Mouse (Mus musculus): ENCODE data around the gene Cabp5. TPM values are rescaled to one million over a fixed set of nuclear protein-coding genes. Genes with fewer than 3 reads are reported as not detected.
"Not testable (repeated sequence)": the region's sequence is repeated elsewhere in the genome, so short reads cannot be mapped to it uniquely, and the experiment has no call there.

The Cabp5 gene
- total RNA-seq (2014; rRNA removed) (not detected in 2 replicates), polyA plus RNA-seq (2015; fragmentation: Nextera tagmentation; extraction: Ambion mirVana) (not detected in 2 replicates)

GRCm38 (mm10) chr7:13397832-13398231 is at the start of gene Cabp5:
Gene Cabp5, plus strand, starts transcription at chr7:13398132.
- Histone ChIP-seq H3K4me1 (ENCODE audit: insufficient read depth, low read length) (no peaks in the 10 kb centered on the region), H3K27ac (no peak within 1 kb of the TSS), H3K36me3 (ENCODE audit: insufficient read depth, low read length) (no peaks in the 10 kb centered on the region), H3K27me3 (ENCODE audit: insufficient read depth, low read length) (no peaks in the 10 kb centered on the region), H3K9me3 (ENCODE audit: low read length) (0 out of 2 replicates have a peak, but pooled peaks cover 3% of the 10 kb centered on the region), H3K4me3 (ENCODE audit: low read length) (no peak within 1 kb of the TSS), H3K4me2 (ENCODE audit: low read depth, low read length) (no peak within 1 kb of the TSS), H3K9ac (replicated peaks; ENCODE audit: low read length) (no peak within 1 kb of the TSS)
- no peak for DNase-seq (ENCODE audit: low spot score)
- 88% methylated on average over 1 of the region's 1 CpGs for WGBS
- TF ChIP-seq CTCF (IDR thresholded peaks at IDR 0.05; ENCODE audit: low read depth): no peak
- ATAC-seq: no peak

GRCm38 (mm10) chr7:13355943-13356342 is 42.0 kb upstream of the Cabp5 start:
- Histone ChIP-seq H3K27me3 (ENCODE audit: insufficient read depth, low read length) (no peaks in the 10 kb centered on the region), H3K27ac (no peak overlapping the region), H3K36me3 (ENCODE audit: insufficient read depth, low read length) (no peaks in the 10 kb centered on the region), H3K4me1 (ENCODE audit: insufficient read depth, low read length) (no peaks in the 10 kb centered on the region), H3K4me2 (ENCODE audit: low read depth, low read length) (no peak overlapping the region), H3K4me3 (ENCODE audit: low read length) (no peak overlapping the region), H3K9me3 (ENCODE audit: low read length) (peaks cover 3% of the 10 kb centered on the region; the same call in 1 of the 2 replicates), H3K9ac (replicated peaks; ENCODE audit: low read length) (no peak overlapping the region)
- no peak for TF ChIP-seq CTCF (IDR thresholded peaks at IDR 0.05; ENCODE audit: low read depth)
- DNase-seq (ENCODE audit: low spot score): no peak
- ATAC-seq: no peak

GRCm38 (mm10) chr7:13380588-13380987 is 17.3 kb upstream of the Cabp5 start:
- Histone ChIP-seq H3K4me3 (ENCODE audit: low read length) (no peak overlapping the region), H3K9me3 (ENCODE audit: low read length) (no peaks in the 10 kb centered on the region), H3K4me1 (ENCODE audit: insufficient read depth, low read length) (no peaks in the 10 kb centered on the region), H3K27me3 (ENCODE audit: insufficient read depth, low read length) (no peaks in the 10 kb centered on the region), H3K27ac (no peak overlapping the region), H3K36me3 (ENCODE audit: insufficient read depth, low read length) (no peaks in the 10 kb centered on the region), H3K9ac (replicated peaks; ENCODE audit: low read length) (no peak overlapping the region), H3K4me2 (ENCODE audit: low read depth, low read length) (no peak overlapping the region)
- ATAC-seq (no peak), DNase-seq (ENCODE audit: low spot score) (no peak)
- TF ChIP-seq CTCF (IDR thresholded peaks at IDR 0.05; ENCODE audit: low read depth): no peak
- 81% methylated on average over 2 of the region's 2 CpGs for WGBS

GRCm38 (mm10) chr7:13450541-13450940 is 52.6 kb downstream of the Cabp5 start, which contains the start of gene Bsph1:
Gene Bsph1, plus strand, starts transcription at chr7:13450841.
- not testable (repeated sequence) for H3K27ac ChIP-seq; H3K4me3 ChIP-seq (ENCODE audit: low read length); ATAC-seq; H3K9ac ChIP-seq (replicated peaks; ENCODE audit: low read length); H3K9me3 ChIP-seq (ENCODE audit: low read length); H3K36me3 ChIP-seq (ENCODE audit: insufficient read depth, low read length); H3K4me2 ChIP-seq (ENCODE audit: low read depth, low read length); DNase-seq (ENCODE audit: low spot score); H3K4me1 ChIP-seq (ENCODE audit: insufficient read depth, low read length); H3K27me3 ChIP-seq (ENCODE audit: insufficient read depth, low read length)
- 60% methylated on average over 1 of the region's 1 CpGs for WGBS

Other genes starting within 250 kb of the Cabp5 start
- gene Vmn1r88, start 238.6 kb upstream of the Cabp5 start, total RNA-seq (2014; rRNA removed): not detected in 2 replicates
- 0.01 TPM in 1 of 2 replicates, not detected in the other for gene Vmn1r88, start 238.6 kb upstream of the Cabp5 start, polyA plus RNA-seq (2015; fragmentation: Nextera tagmentation; extraction: Ambion mirVana)
- gene Vmn1r89, start 185.1 kb upstream of the Cabp5 start, total RNA-seq (2014; rRNA removed): not detected in 2 replicates
- not detected in 2 replicates for gene Vmn1r89, start 185.1 kb upstream of the Cabp5 start, polyA plus RNA-seq (2015; fragmentation: Nextera tagmentation; extraction: Ambion mirVana)
- 11.9 TPM in 2 replicates for gene Lig1, start 120.8 kb upstream of the Cabp5 start, total RNA-seq (2014; rRNA removed)
- gene Lig1, start 120.8 kb upstream of the Cabp5 start, polyA plus RNA-seq (2015; fragmentation: Nextera tagmentation; extraction: Ambion mirVana): 41.7 and 45.4 TPM in 2 replicates
- gene Zswim9, start 119.4 kb upstream of the Cabp5 start, total RNA-seq (2014; rRNA removed): 7.2 and 7.9 TPM in 2 replicates
- 7.3 and 8.6 TPM in 2 replicates for gene Zswim9, start 119.4 kb upstream of the Cabp5 start, polyA plus RNA-seq (2015; fragmentation: Nextera tagmentation; extraction: Ambion mirVana)
- 0.84 TPM in 1 of 2 replicates, not detected in the other for gene Pla2g4c, start 73.5 kb upstream of the Cabp5 start, total RNA-seq (2014; rRNA removed)
- 0.19 and 0.44 TPM in 2 replicates for gene Pla2g4c, start 73.5 kb upstream of the Cabp5 start, polyA plus RNA-seq (2015; fragmentation: Nextera tagmentation; extraction: Ambion mirVana)
- not detected in 2 replicates for gene Bsph1, start 52.7 kb downstream of the Cabp5 start, total RNA-seq (2014; rRNA removed)
- gene Bsph1, start 52.7 kb downstream of the Cabp5 start, polyA plus RNA-seq (2015; fragmentation: Nextera tagmentation; extraction: Ambion mirVana): not detected in 2 replicates
- not detected in 2 replicates for gene Bsph2, start 172.9 kb downstream of the Cabp5 start, total RNA-seq (2014; rRNA removed)
- gene Bsph2, start 172.9 kb downstream of the Cabp5 start, polyA plus RNA-seq (2015; fragmentation: Nextera tagmentation; extraction: Ambion mirVana): not detected in 2 replicates
- not detected in 2 replicates for gene Sult2a5, start 225.8 kb downstream of the Cabp5 start, total RNA-seq (2014; rRNA removed)
- not detected in 2 replicates for gene Sult2a5, start 225.8 kb downstream of the Cabp5 start, polyA plus RNA-seq (2015; fragmentation: Nextera tagmentation; extraction: Ambion mirVana)